7 mouse cellular contexts compared by ENCODE assay signal in the genomic region with DNA sequence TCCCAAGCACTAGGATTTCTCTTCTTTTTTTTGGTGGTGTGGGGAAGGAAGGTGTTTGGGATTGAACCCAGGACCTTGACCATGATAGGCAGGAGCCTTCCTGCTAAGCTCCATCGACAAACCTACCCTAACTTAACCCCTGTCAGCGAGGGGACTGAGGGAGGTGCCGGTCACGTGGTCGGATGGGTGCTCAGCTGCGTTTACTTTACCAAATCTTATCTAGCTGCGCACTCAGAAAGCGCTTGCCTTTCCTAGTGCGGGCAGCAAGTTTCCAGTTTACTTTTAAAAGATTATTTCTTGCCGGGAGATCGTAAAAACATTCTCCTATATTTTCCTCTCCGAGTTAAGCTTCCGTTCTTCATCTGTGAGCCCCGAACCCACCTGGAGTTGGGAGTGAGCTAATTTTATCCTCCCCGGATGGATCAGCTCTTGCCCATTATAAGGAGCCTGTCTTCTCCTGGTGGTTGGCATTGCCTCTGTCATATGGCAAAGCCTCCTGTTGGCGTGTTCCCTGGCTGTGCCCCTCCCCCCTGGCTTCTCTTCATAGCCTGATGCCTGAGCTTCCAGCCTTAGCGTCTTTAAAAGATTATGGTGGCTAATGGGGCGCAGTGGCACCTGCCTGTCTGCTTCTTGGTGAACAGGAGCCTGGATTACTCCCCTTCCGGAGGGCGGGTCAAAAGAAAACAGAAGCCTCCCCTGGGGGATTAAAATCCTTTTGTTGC. TPM values are rescaled to one million over a fixed set of nuclear protein-coding genes. Genes with fewer than 3 reads are reported as not detected.
DNase-seq lines count a peak whose midpoint lies in the region; ATAC-seq and TF ChIP-seq lines count a peak whose summit lies in the region.

No protein-coding gene starts in this region.

- ATAC-seq in lung, embryonic 15.5 days (ENCODE audit: borderline replicate concordance, extremely low read depth, low FRiP score, low TSS enrichment): 0 out of 2 replicates have a peak, but pooled peaks have one; percentile 42
- ATAC-seq in erythroid progenitor cell, adult 5-6 weeks (replicated peaks; ENCODE audit: low FRiP score, poor library complexity, severe bottlenecking): peak; percentile 81
- no peak for ATAC-seq in kidney, embryonic 15.5 days (replicated peaks; ENCODE audit: low FRiP score)
- ATAC-seq in midbrain, embryonic 15.5 days (replicated peaks): no peak

- no peak overlapping the region for H3K9ac ChIP-seq in lung, embryonic 15.5 days
- no peak overlapping the region for H3K9ac ChIP-seq in kidney, embryonic 15.5 days
- H3K9ac ChIP-seq in midbrain, embryonic 15.5 days: no peak overlapping the region

- TF ChIP-seq CTCF in brain, embryonic 14.5 days (IDR thresholded peaks at IDR 0.05; ENCODE audit: borderline replicate concordance, extremely low read depth, insufficient read depth, insufficient read length): no peak

- H3K4me3 ChIP-seq in lung, embryonic 15.5 days: peak overlapping the region; percentile 16
- H3K4me3 ChIP-seq in kidney, embryonic 15.5 days (replicated peaks): peak overlapping the region; percentile 10; the same call in 1 of the 2 replicates
- H3K4me3 ChIP-seq in midbrain, embryonic 15.5 days: no peak overlapping the region

- H3K4me1 ChIP-seq in lung, embryonic 15.5 days: peaks cover 7% of the 10 kb centered on the region
- peaks cover 15% of the 10 kb centered on the region for H3K4me1 ChIP-seq in kidney, embryonic 15.5 days
- peaks cover 4% of the 10 kb centered on the region; the same call in 1 of the 2 replicates for H3K4me1 ChIP-seq in midbrain, embryonic 15.5 days

- DNase-seq in lung, postnatal 36 days: no peak
- peak; percentile 62 for DNase-seq in brain, embryonic 14.5 days (ENCODE audit: low read depth)
- no peak for DNase-seq in Muller cell, postnatal 12 days (ENCODE audit: inconsistent ontology term)

- WGBS in lung, embryonic 15.5 days: 12% methylated on average over 20 of the region's 20 CpGs
- WGBS in kidney, embryonic 15.5 days: 22% methylated on average over 20 of the region's 20 CpGs
- 20% methylated on average over 20 of the region's 20 CpGs for WGBS in midbrain, embryonic 15.5 days

- peak overlapping the region; percentile 49 for H3K4me2 ChIP-seq in lung, embryonic 15.5 days
- peak overlapping the region; percentile 44 for H3K4me2 ChIP-seq in kidney, embryonic 15.5 days
- peak overlapping the region; percentile 18; the same call in 1 of the 2 replicates for H3K4me2 ChIP-seq in midbrain, embryonic 15.5 days

- no peaks in the 10 kb centered on the region for H3K27me3 ChIP-seq in lung, embryonic 15.5 days
- H3K27me3 ChIP-seq in kidney, embryonic 15.5 days: no peaks in the 10 kb centered on the region
- H3K27me3 ChIP-seq in midbrain, embryonic 15.5 days (replicated peaks): no peaks in the 10 kb centered on the region

- H3K9me3 ChIP-seq in lung, embryonic 15.5 days: no peaks in the 10 kb centered on the region
- no peaks in the 10 kb centered on the region for H3K9me3 ChIP-seq in kidney, embryonic 15.5 days (replicated peaks)
- H3K9me3 ChIP-seq in midbrain, embryonic 15.5 days: no peaks in the 10 kb centered on the region

- no peak for TF ChIP-seq POLR2A in brain, embryonic 14.5 days (IDR thresholded peaks at IDR 0.05; ENCODE audit: borderline replicate concordance, extremely low read depth, insufficient read depth, insufficient read length, poor library complexity, severe bottlenecking)

- 0 out of 2 replicates have a peak overlapping the region, but pooled peaks have one; percentile 4 for H3K27ac ChIP-seq in lung, embryonic 15.5 days
- H3K27ac ChIP-seq in kidney, embryonic 15.5 days: no peak overlapping the region
- no peak overlapping the region for H3K27ac ChIP-seq in midbrain, embryonic 15.5 days

- no peaks in the 10 kb centered on the region for H3K36me3 ChIP-seq in lung, embryonic 15.5 days
- no peaks in the 10 kb centered on the region for H3K36me3 ChIP-seq in kidney, embryonic 15.5 days
- no peaks in the 10 kb centered on the region for H3K36me3 ChIP-seq in midbrain, embryonic 15.5 days (replicated peaks)

RNA-seq across cellular contexts. Expression of a gene that starts 17.7 kb away (rescaled TPM):
- polyA plus RNA-seq in lung, embryonic 15.5 days (2015; fragmentation: Nextera tagmentation; extraction: Ambion mirVana): 16.3 and 16.7 TPM in 2 replicates
- polyA plus RNA-seq in brain, embryonic 14.5 days (2012; rRNA removed): 13.3 and 22.8 TPM in 2 replicates
- 22.7 and 51.1 TPM in 2 replicates for total RNA-seq in erythroid progenitor cell, adult 5-6 weeks (2015; ENCODE audit: low replicate concordance)
- total RNA-seq in erythroid progenitor cell, adult 5-6 weeks (2017; ENCODE audit: low replicate concordance): 24.6 and 28.2 TPM in 2 replicates
- polyA plus RNA-seq in kidney, embryonic 15.5 days (2015; fragmentation: Nextera tagmentation; extraction: Ambion mirVana): 12.9 and 13.5 TPM in 2 replicates
- 5.7 and 6.3 TPM in 2 replicates for polyA plus RNA-seq in midbrain, embryonic 15.5 days (2015; fragmentation: Nextera tagmentation; extraction: Ambion mirVana)

RNA-seq across cellular contexts. Expression of a gene that starts 35.2 kb away (rescaled TPM):
- polyA plus RNA-seq in lung, embryonic 15.5 days (2015; fragmentation: Nextera tagmentation; extraction: Ambion mirVana): 15.2 and 17.8 TPM in 2 replicates
- 7.1 and 8.0 TPM in 2 replicates for polyA plus RNA-seq in brain, embryonic 14.5 days (2012; rRNA removed)
- total RNA-seq in erythroid progenitor cell, adult 5-6 weeks (2015; ENCODE audit: low replicate concordance): 31.0 and 53.2 TPM in 2 replicates
- 9.1 and 17.2 TPM in 2 replicates for total RNA-seq in erythroid progenitor cell, adult 5-6 weeks (2017; ENCODE audit: low replicate concordance)
- polyA plus RNA-seq in kidney, embryonic 15.5 days (2015; fragmentation: Nextera tagmentation; extraction: Ambion mirVana): 14.9 and 18.5 TPM in 2 replicates
- polyA plus RNA-seq in midbrain, embryonic 15.5 days (2015; fragmentation: Nextera tagmentation; extraction: Ambion mirVana): 4.4 and 4.8 TPM in 2 replicates

RNA-seq across cellular contexts. Expression of a gene that starts 51.7 kb away (rescaled TPM):
- 18.4 and 22.3 TPM in 2 replicates for polyA plus RNA-seq in lung, embryonic 15.5 days (2015; fragmentation: Nextera tagmentation; extraction: Ambion mirVana)
- polyA plus RNA-seq in brain, embryonic 14.5 days (2012; rRNA removed): 59.9 and 78.3 TPM in 2 replicates
- total RNA-seq in erythroid progenitor cell, adult 5-6 weeks (2015; ENCODE audit: low replicate concordance): 6.5 and 13.0 TPM in 2 replicates
- total RNA-seq in erythroid progenitor cell, adult 5-6 weeks (2017; ENCODE audit: low replicate concordance): 5.1 and 7.8 TPM in 2 replicates
- 16.2 and 20.8 TPM in 2 replicates for polyA plus RNA-seq in kidney, embryonic 15.5 days (2015; fragmentation: Nextera tagmentation; extraction: Ambion mirVana)
- polyA plus RNA-seq in midbrain, embryonic 15.5 days (2015; fragmentation: Nextera tagmentation; extraction: Ambion mirVana): 26.4 and 28.2 TPM in 2 replicates

Comparison
In these comparisons a context has a peak if more than half of its experiments do, and no peak if none do; other contexts are left out.
1. ATAC-seq: peak in lung, embryonic 15.5 days (single experiment) and erythroid progenitor cell, adult 5-6 weeks (single experiment); none in kidney, embryonic 15.5 days (single experiment) and midbrain, embryonic 15.5 days (single experiment).
2. Peak in every context shown above with its lines, with median percentiles within 50 percentile points of each other: H3K4me2 ChIP-seq.